Mouse (Mus musculus) ES-E14 (cell line): ENCODE measurements at regions not wholly inside any gene's neighbourhood (a gene's known extent, or its start where the extent isn't known, plus 50 kb on each side); places are given as distances from the start of the nearest gene placed in this dataset.

ENCODE experiments used
- DNase-seq: peaks from one replicate; pipeline ENCODE4 v3.0.0-alpha.2; 2013; ENCODE audit warnings: low read depth, low spot score
- H3K27ac ChIP-seq: 2 replicates; pipeline ENCODE4 v1.5.1; 2012; ENCODE audit warnings: low read depth, mild to moderate bottlenecking, low read length, moderate library complexity, mixed read lengths; ENCODE audit not compliant: poor library complexity, insufficient read depth, severe bottlenecking
- H3K36me3 ChIP-seq: 2 replicates; pipeline ENCODE4 v1.6.1; 2012; ENCODE audit warnings: mild to moderate bottlenecking, low read length, moderate library complexity, mixed read lengths; ENCODE audit not compliant: control insufficient read depth, poor library complexity, insufficient read depth, severe bottlenecking
- H3K4me1 ChIP-seq, 2 experiments: fragments of 150-350 bp in 1 of 2; sonication (generic) in 1 of 2; 2 replicates each; pipeline ENCODE4 v1.6.1; 2012; ENCODE audit warnings: low read length in 2 of 2, mild to moderate bottlenecking in 1 of 2, mixed read lengths in 1 of 2; ENCODE audit not compliant: control insufficient read depth in 2 of 2, insufficient read depth in 2 of 2, poor library complexity in 1 of 2
- H3K4me3 ChIP-seq, 2 experiments: fragments of 150-350 bp in 1 of 2; sonication (generic) in 1 of 2; 2 replicates each; pipeline ENCODE4 v1.5.1; 2012; ENCODE audit warnings: low read length in 2 of 2, low read depth in 1 of 2, mild to moderate bottlenecking in 1 of 2, mixed read lengths in 1 of 2; ENCODE audit not compliant: insufficient read depth in 1 of 2, poor library complexity in 1 of 2, severe bottlenecking in 1 of 2
- H3K9ac ChIP-seq: 2 replicates; pipeline ENCODE4 v1.6.1; 2012; ENCODE audit warnings: low read depth, mild to moderate bottlenecking, low read length, mixed read lengths; ENCODE audit not compliant: poor library complexity, insufficient read depth, severe bottlenecking
- H3K9me3 ChIP-seq: fragments of 150-350 bp; sonication (generic); 2 replicates; pipeline ENCODE4 v1.6.1; 2012; ENCODE audit warnings: low read depth, mild to moderate bottlenecking, low read length; ENCODE audit not compliant: control insufficient read depth, insufficient read depth
- CHD2 ChIP-seq: IDR thresholded peaks from 2 replicates; pipeline ENCODE4 v1.6.1; 2014; ENCODE audit warnings: mild to moderate bottlenecking, low read depth, low read length, inconsistent platforms
- HCFC1 ChIP-seq: IDR thresholded peaks from 2 replicates; pipeline ENCODE4 v1.6.1; 2012; ENCODE audit warnings: low read length, inconsistent platforms, borderline replicate concordance; ENCODE audit not compliant: insufficient read depth
- MAFK ChIP-seq: IDR thresholded peaks from 2 replicates; pipeline ENCODE4 v1.6.1; 2014; ENCODE audit warnings: mild to moderate bottlenecking, low read depth, low read length, inconsistent platforms; ENCODE audit not compliant: insufficient read depth
- ZC3H11A ChIP-seq: IDR thresholded peaks from 2 replicates; pipeline ENCODE4 v1.6.1; 2012; ENCODE audit warnings: low read depth, mild to moderate bottlenecking, inconsistent platforms, low read length, borderline replicate concordance
- ZNF384 ChIP-seq: IDR thresholded peaks from 2 replicates; pipeline ENCODE4 v1.6.1; 2012; ENCODE audit warnings: low read depth, low read length, inconsistent platforms
- in situ Hi-C, 2 experiments: fragments of 600-800 bp; cut with MboI; formaldehyde crosslinking; loops; one replicate each; pipeline ENCODE4 v1.15.1; 2025; ENCODE audit warnings: low sequenced_read_pairs in 2 of 2, inconsistent platforms in 1 of 2; ENCODE audit not compliant: unreplicated experiment in 2 of 2

GRCm38 (mm10) chr14:100889163-100890157 is 310.7 kb downstream of the Prr30 start:
- no peaks in the 10 kb centered on the region for H3K36me3 ChIP-seq
- TF ChIP-seq MAFK (no peak), ZNF384 (no peak), HCFC1 (no peak), CHD2 (no peak), ZC3H11A (no peak)
- H3K27ac ChIP-seq: no peak overlapping the region
- no peaks in the 10 kb centered on the region for H3K4me1 ChIP-seq
- no peak overlapping the region for H3K4me3 ChIP-seq
- no peaks in the 10 kb centered on the region for H3K9me3 ChIP-seq
- in situ Hi-C loops: no loop called here
- no peak overlapping the region for H3K9ac ChIP-seq
- no peak for DNase-seq

DNA sequence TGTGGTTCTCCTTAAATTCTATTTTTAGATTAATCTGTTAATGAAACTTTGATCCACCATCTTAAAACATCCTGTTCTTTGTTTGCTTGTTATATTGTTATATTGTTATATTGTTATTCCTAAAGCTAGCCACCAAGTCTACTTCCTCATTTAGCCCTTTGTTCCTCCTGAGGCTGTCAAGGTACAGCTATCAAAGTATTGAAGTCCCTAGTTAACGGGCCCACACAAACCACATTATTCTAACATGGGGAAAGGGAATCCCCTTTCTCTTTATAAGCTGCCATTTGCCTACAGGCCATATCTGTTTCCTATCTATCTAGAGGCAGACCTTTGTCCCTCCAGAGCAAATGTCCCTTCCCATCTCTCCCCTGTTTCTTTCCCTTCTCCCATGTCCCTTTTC is 317.0 kb downstream of the Prr30 start:
- DNase-seq: no peak
- H3K9ac ChIP-seq: no peak overlapping the region

GRCm38 (mm10) chr14:100880103-100880502 is 320.0 kb downstream of the Prr30 start:
- no peak overlapping the region for H3K27ac ChIP-seq
- in situ Hi-C loops: no loop called here
- no peaks in the 10 kb centered on the region for H3K36me3 ChIP-seq
- no peak overlapping the region for H3K9ac ChIP-seq
- no peak overlapping the region for H3K4me3 ChIP-seq
- H3K9me3 ChIP-seq: no peaks in the 10 kb centered on the region
- H3K4me1 ChIP-seq: no peaks in the 10 kb centered on the region
- TF ChIP-seq CHD2: no peak
- DNase-seq: no peak

More for the DNA sequence above, 317.0 kb downstream of the Prr30 start:
- in situ Hi-C loops: no loop called here
- H3K36me3 ChIP-seq: no peaks in the 10 kb centered on the region
- no peaks in the 10 kb centered on the region for H3K4me1 ChIP-seq
- no peak overlapping the region for H3K27ac ChIP-seq
- no peak for TF ChIP-seq MAFK
- no peak for TF ChIP-seq CHD2
- no peaks in the 10 kb centered on the region for H3K9me3 ChIP-seq
- H3K4me3 ChIP-seq: no peak overlapping the region

DNA sequence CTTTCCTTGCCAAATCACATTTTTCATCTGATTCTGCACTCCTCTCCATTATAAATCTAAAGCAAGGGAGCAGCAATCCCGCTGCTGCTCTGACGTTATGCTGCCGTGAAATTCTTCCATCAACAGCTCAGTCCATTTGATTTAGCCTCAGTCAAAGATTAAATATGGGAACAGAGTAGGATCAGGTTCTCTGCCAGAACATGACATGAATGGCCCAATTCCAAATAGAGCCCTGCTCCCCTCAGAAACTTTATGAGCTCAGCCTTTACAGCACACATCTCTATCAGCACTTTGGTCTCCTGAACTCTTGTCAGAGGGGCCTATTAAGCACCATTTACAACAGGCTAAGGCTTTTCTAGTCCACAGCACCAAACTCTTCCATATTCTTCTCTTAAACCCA is 332.3 kb downstream of the Prr30 start:
- no peak overlapping the region for H3K4me3 ChIP-seq
- TF ChIP-seq ZNF384: no peak
- no peak for TF ChIP-seq HCFC1
- no peak for TF ChIP-seq CHD2
- H3K36me3 ChIP-seq: no peaks in the 10 kb centered on the region
- no peak for DNase-seq
- H3K9me3 ChIP-seq: no peaks in the 10 kb centered on the region
- no peak overlapping the region for H3K9ac ChIP-seq
- H3K4me1 ChIP-seq: no peaks in the 10 kb centered on the region
- H3K27ac ChIP-seq: no peak overlapping the region
- in situ Hi-C loops: no loop called here

GRCm38 (mm10) chr14:100864792-100865191 is 335.3 kb downstream of the Prr30 start:
- no peak overlapping the region for H3K9ac ChIP-seq
- H3K4me1 ChIP-seq: no peaks in the 10 kb centered on the region
- H3K9me3 ChIP-seq: no peaks in the 10 kb centered on the region
- in situ Hi-C loops: no loop called here
- H3K27ac ChIP-seq: no peak overlapping the region
- H3K36me3 ChIP-seq: no peaks in the 10 kb centered on the region
- DNase-seq: no peak
- no peak for TF ChIP-seq ZNF384
- no peak for TF ChIP-seq ZC3H11A
- TF ChIP-seq HCFC1: no peak
- TF ChIP-seq CHD2: no peak
- no peak for TF ChIP-seq MAFK
- no peak overlapping the region for H3K4me3 ChIP-seq
